ENCODE assay signal across 8 mouse cellular contexts in the genomic region with DNA sequence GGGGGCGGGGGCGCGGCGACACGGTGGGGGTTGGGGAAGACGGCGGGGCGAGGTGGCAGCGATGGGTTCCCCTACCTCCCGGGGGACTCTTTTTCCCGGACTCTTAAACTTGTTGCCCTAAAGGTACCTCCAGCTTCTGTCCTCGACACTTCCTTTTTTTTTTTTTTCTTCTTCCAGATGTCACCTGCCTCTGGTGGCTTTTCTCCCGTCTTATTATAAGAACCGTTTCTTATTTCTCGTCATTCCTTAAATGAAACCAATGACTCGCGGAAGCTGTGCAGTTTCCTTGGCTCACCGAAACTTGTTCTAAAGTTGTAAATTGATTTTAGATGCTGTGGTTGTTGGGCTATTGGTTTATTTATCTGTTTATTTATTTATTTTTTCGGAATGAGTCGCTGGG. TPM values are rescaled to one million over a fixed set of nuclear protein-coding genes. Genes with fewer than 3 reads are reported as not detected.
DNase-seq lines count a peak whose midpoint lies in the region; ATAC-seq and TF ChIP-seq lines count a peak whose summit lies in the region.

No protein-coding gene starts in this region.

- H3K9me3 ChIP-seq in limb, embryonic 15.5 days = no peaks in the 10 kb centered on the region
- H3K9me3 ChIP-seq in stomach, postnatal 0 days (ENCODE audit: control insufficient read depth, low read length) = no peaks in the 10 kb centered on the region

- TF ChIP-seq EP300 in stomach, postnatal 0 days (optimal IDR thresholded peaks at IDR 0.05) = no peak

- no peak for TF ChIP-seq POLR2A in testis, adult 2 months (IDR thresholded peaks at IDR 0.05; ENCODE audit: control insufficient read depth, low read depth, low read length)

- no peak for ATAC-seq in limb, embryonic 15.5 days (ENCODE audit: insufficient number of reproducible peaks, low FRiP score, low TSS enrichment, low read depth)
- ATAC-seq in stomach, postnatal 0 days (ENCODE audit: low FRiP score, low TSS enrichment) = no peak

- no peaks in the 10 kb centered on the region for H3K27me3 ChIP-seq in testis, adult 2 months (ENCODE audit: control insufficient read depth, insufficient read depth, low read length)
- peaks cover 8% of the 10 kb centered on the region for H3K27me3 ChIP-seq in limb, embryonic 15.5 days
- H3K27me3 ChIP-seq in stomach, postnatal 0 days (ENCODE audit: control insufficient read depth, insufficient read depth, low read length) = no peaks in the 10 kb centered on the region

- H3K9ac ChIP-seq in limb, embryonic 15.5 days = peak overlapping the region; percentile 81
- H3K9ac ChIP-seq in stomach, postnatal 0 days (ENCODE audit: low read length) = peak overlapping the region; percentile 93

- no peaks in the 10 kb centered on the region for H3K36me3 ChIP-seq in testis, adult 2 months (ENCODE audit: control insufficient read depth, insufficient read depth, low read length)
- no peaks in the 10 kb centered on the region for H3K36me3 ChIP-seq in limb, embryonic 15.5 days
- H3K36me3 ChIP-seq in stomach, postnatal 0 days (ENCODE audit: control insufficient read depth, insufficient read depth, low read length) = no peaks in the 10 kb centered on the region

- peak overlapping the region; percentile 96 for H3K4me3 ChIP-seq in testis, adult 2 months (ENCODE audit: control insufficient read depth, low read depth, low read length)
- H3K4me3 ChIP-seq in limb, embryonic 15.5 days = peak overlapping the region; percentile 98
- peak overlapping the region; percentile 97 for H3K4me3 ChIP-seq in stomach, postnatal 0 days (ENCODE audit: low read depth, low read length)

- TF ChIP-seq CTCF in testis, adult 2 months (IDR thresholded peaks at IDR 0.05; ENCODE audit: control insufficient read depth, insufficient read depth, insufficient replicate concordance, low read depth, low read length) = no peak
- no peak for TF ChIP-seq CTCF in stomach, postnatal 0 days (IDR thresholded peaks at IDR 0.05; ENCODE audit: low read depth)

- H3K4me1 ChIP-seq in testis, adult 2 months (ENCODE audit: control insufficient read depth, insufficient read depth, low read length) = peaks cover 8% of the 10 kb centered on the region
- H3K4me1 ChIP-seq in limb, embryonic 15.5 days = no peaks in the 10 kb centered on the region
- H3K4me1 ChIP-seq in stomach, postnatal 0 days (replicated peaks; ENCODE audit: control insufficient read depth, insufficient read depth) = no peaks in the 10 kb centered on the region

- H3K4me2 ChIP-seq in limb, embryonic 15.5 days = peak overlapping the region; percentile 93
- peak overlapping the region; percentile 95 for H3K4me2 ChIP-seq in stomach, postnatal 0 days (replicated peaks; ENCODE audit: low read depth)

- DNase-seq in embryo, embryonic 10.5 days (ENCODE audit: low spot score) = peak; percentile 18
- DNase-seq in embryo, embryonic 10 days (ENCODE audit: low spot score) = no peak
- DNase-seq in testis, postnatal 10 days (ENCODE audit: low spot score) = no peak
- DNase-seq in stomach, postnatal 0 days (ENCODE audit: low spot score) = no peak
- DNase-seq in layer of hippocampus, postnatal 10 days (ENCODE audit: low spot score in 2 of 2) = no peak
- DNase-seq in lung, adult 18-20 months = no peak

- H3K27ac ChIP-seq in testis, adult 2 months (ENCODE audit: control insufficient read depth, insufficient read depth, low read depth, low read length) = no peak overlapping the region
- H3K27ac ChIP-seq in limb, embryonic 15.5 days = no peak overlapping the region
- H3K27ac ChIP-seq in stomach, postnatal 0 days (replicated peaks) = no peak overlapping the region; the same call in 1 of the 2 replicates

- WGBS in limb, embryonic 15.5 days = 2% methylated on average over 20 of the region's 20 CpGs
- 2% methylated on average over 17 of the region's 20 CpGs for WGBS in stomach, postnatal 0 days

RNA-seq across cellular contexts. Expression of a gene that starts 0.7 kb away (rescaled TPM):
- 10.4 and 11.3 TPM in 2 replicates for polyA plus RNA-seq in testis, adult 2 months (2012; rRNA removed)
- polyA plus RNA-seq in limb, embryonic 15.5 days (2015; fragmentation: Nextera tagmentation; extraction: Ambion mirVana) = 3.2 and 3.5 TPM in 2 replicates
- polyA plus RNA-seq in stomach, postnatal 0 days (2015; fragmentation: Nextera tagmentation; extraction: Ambion mirVana) = 3.8 and 4.1 TPM in 2 replicates
- 10 to 100 TPM; 83.0 to 91.0 TPM for total RNA-seq in layer of hippocampus, postnatal 10 days (2021)
